Mouse (Mus musculus) kidney, adult 2 months (tissue): ENCODE data around the gene Ndufs8. TPM values are rescaled to one million over a fixed set of nuclear protein-coding genes. Genes with fewer than 3 reads are reported as not detected.

Experiments
- DNase-seq: peaks from one replicate; pipeline ENCODE4 v3.0.0; 2021
- H3K27ac ChIP-seq: fragments of 200-500 bp; 2 replicates; pipeline ENCODE4 v1.5.1; 2012; ENCODE audit warnings: low read depth, low read length, control low read depth, inconsistent platforms; ENCODE audit not compliant: insufficient read depth
- H3K27me3 ChIP-seq: fragments of 200-500 bp; replicated peaks from 2 replicates; pipeline ENCODE4 v1.6.1; 2012; ENCODE audit warnings: mild to moderate bottlenecking, moderate library complexity, low read length, inconsistent platforms; ENCODE audit not compliant: control insufficient read depth, insufficient read depth
- H3K36me3 ChIP-seq: fragments of 200-500 bp; 2 replicates; pipeline ENCODE4 v1.6.1; 2012; ENCODE audit warnings: mild to moderate bottlenecking, moderate library complexity, low read length, inconsistent platforms; ENCODE audit not compliant: control insufficient read depth, insufficient read depth
- H3K4me1 ChIP-seq: fragments of 200-500 bp; 2 replicates; pipeline ENCODE4 v1.6.1; 2011; ENCODE audit warnings: low read length; ENCODE audit not compliant: control insufficient read depth, insufficient read depth
- H3K4me3 ChIP-seq: fragments of 200-500 bp; 2 replicates; pipeline ENCODE4 v1.5.1; 2011; ENCODE audit warnings: mild to moderate bottlenecking, low read depth, low read length, control low read depth; ENCODE audit not compliant: insufficient read depth
- CTCF ChIP-seq: fragments of 200-500 bp; conservative IDR thresholded peaks from 2 replicates; pipeline ENCODE4 v1.5.1; 2011; ENCODE audit warnings: low read depth, mild to moderate bottlenecking, control low read depth, low read length, moderate library complexity, mixed read lengths; ENCODE audit not compliant: insufficient read depth, insufficient read length
- POLR2A ChIP-seq: fragments of 200-500 bp; IDR thresholded peaks from one replicate; pipeline ENCODE4 v1.6.1; 2011; ENCODE audit warnings: low read depth, low read length, control low read depth
- WGBS: fragments of 180-500 bp; shearing (Covaris S2); methylation state at CpG from one replicate; pipeline ENCODE4 v1.1.7; 2018; 5-methylcytosine and 5-hydroxymethylcytosine counted together
- polyA plus RNA-seq: library from polyadenylated mRNA; depleted of rRNA; stranded (reverse); fragments of >200 nt; gene quantifications from 2 replicates; pipeline ENCODE4 v1.2.3, GENCODE M21; 2012

Gene Ndufs8
- polyA plus RNA-seq, 1 experiment: 742 TPM

DNA sequence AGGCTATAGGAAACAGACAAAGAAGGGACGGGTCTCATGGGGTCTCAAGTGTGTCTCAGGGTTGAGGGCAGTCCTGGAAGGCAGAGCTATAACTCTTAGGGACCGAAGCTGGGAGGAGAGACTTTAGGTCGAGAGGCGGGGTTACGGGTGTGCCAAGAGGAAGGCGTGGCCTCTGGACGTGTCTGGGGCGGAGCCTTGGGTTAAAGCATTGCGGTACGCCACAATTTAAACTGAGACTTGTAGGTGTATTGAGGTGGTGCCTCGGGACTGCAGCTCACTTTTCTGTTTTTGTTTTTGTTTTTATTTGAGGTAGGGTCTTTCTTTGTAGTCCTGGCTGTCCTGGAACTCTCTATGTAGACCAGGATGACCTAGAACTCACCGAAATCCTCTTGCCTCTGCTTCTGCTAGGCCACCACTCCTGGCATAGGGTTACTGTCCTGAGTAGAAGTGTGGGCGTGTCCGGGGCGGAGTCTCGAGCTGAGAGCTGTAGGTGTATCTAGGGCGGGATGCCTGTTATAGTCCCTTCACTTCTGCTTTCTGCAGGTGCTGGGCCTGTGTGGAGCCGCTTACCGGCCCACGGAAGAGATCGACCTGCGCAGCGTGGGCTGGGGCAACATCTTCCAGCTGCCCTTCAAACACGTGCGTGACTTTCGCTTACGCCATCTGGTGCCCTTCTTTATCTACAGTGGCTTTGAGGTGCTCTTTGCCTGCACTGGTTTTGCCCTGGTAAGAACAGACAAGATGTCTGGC lies 30.6 kb upstream of the Ndufs8 start:
- WGBS: 42% methylated on average over 27 of the region's 27 CpGs
- peak; percentile 64 for DNase-seq
- no peak for TF ChIP-seq POLR2A
- TF ChIP-seq CTCF: no peak
- no peaks in the 10 kb centered on the region for H3K36me3 ChIP-seq
- no peaks in the 10 kb centered on the region for H3K27me3 ChIP-seq
- H3K4me1 ChIP-seq: peaks cover 12% of the 10 kb centered on the region; the same call in 1 of the 2 replicates
- H3K4me3 ChIP-seq: no peak overlapping the region
- H3K27ac ChIP-seq: no peak overlapping the region

DNA sequence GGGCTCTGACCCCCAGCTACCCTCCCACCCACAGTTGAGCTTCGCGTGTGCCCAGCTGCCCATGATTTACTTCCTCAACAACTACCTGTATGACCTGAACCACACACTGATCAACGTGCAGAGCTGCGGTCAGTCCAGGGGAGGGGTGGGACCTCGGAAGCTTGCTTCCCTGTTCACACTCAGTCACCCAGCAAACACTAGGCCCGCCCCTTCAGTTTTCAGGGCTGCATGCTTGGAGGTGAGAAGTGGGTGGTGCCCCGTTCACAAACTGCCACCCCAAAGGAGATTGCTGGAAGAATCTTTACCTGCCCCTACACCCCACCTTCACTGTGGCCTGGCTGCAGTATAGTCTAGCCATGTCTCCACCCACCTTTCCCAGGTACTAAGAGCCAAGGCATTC lies 29.7 kb upstream of the Ndufs8 start:
- no peak overlapping the region for H3K27ac ChIP-seq
- H3K4me3 ChIP-seq: no peak overlapping the region
- H3K36me3 ChIP-seq: no peaks in the 10 kb centered on the region
- H3K27me3 ChIP-seq: no peaks in the 10 kb centered on the region
- 90% methylated on average over 7 of the region's 7 CpGs for WGBS
- DNase-seq: no peak
- TF ChIP-seq CTCF (no peak), POLR2A (no peak)
- H3K4me1 ChIP-seq: peaks cover 6% of the 10 kb centered on the region; the same call in 1 of the 2 replicates

DNA sequence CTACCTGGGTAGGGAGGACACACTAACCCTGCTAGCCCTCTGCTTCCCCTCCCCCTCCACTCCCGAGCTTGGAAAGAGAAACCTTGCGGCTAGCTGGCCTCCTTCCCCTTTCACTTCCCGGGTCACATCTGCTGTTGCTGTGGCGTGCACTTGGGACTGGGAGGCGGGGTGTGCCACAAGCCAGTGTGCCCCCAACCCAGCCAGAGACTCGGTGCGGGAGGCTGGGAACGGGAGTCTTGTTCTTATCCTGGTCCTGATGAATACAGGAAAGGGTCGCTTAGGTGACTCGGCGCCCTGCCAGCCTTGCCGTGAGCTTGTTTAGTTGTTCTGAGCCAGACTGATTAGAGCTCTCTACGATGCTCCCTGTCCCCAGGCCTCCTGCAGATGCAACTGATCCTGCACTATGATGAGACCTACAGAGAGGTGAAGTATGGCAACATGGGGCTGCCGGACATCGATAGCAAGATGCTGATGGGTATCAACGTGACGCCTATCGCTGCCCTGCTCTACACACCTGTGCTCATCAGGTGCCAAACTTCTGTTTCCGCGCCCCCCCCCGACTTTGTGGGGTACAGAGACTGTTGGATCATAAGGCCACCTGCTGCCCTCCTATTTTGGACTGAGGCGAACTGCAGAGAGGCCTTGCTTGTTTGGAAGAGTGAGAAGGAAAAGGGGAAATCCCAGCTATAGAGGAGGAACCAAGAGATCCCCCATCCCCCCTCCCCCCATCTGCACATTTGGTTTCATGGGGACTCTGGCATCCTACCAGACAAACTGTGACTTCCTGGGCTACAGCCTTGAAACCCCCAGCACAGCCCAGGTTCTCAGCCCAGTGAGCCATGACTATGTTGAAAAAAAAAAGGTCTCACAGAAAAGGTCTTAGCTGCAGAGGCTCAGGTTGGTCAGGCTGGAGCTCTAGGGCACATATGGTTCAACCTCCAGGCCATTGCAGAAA lies 23.6 kb upstream of the Ndufs8 start:
- peak overlapping the region; percentile 63 for H3K4me3 ChIP-seq
- no peaks in the 10 kb centered on the region for H3K27me3 ChIP-seq
- H3K4me1 ChIP-seq: peaks cover 3% of the 10 kb centered on the region; the same call in 1 of the 2 replicates
- WGBS: 11% methylated on average over 22 of the region's 22 CpGs
- no peak for TF ChIP-seq CTCF
- TF ChIP-seq POLR2A: no peak
- peak overlapping the region; percentile 40 for H3K27ac ChIP-seq
- DNase-seq: peak; percentile 80
- no peaks in the 10 kb centered on the region for H3K36me3 ChIP-seq

DNA sequence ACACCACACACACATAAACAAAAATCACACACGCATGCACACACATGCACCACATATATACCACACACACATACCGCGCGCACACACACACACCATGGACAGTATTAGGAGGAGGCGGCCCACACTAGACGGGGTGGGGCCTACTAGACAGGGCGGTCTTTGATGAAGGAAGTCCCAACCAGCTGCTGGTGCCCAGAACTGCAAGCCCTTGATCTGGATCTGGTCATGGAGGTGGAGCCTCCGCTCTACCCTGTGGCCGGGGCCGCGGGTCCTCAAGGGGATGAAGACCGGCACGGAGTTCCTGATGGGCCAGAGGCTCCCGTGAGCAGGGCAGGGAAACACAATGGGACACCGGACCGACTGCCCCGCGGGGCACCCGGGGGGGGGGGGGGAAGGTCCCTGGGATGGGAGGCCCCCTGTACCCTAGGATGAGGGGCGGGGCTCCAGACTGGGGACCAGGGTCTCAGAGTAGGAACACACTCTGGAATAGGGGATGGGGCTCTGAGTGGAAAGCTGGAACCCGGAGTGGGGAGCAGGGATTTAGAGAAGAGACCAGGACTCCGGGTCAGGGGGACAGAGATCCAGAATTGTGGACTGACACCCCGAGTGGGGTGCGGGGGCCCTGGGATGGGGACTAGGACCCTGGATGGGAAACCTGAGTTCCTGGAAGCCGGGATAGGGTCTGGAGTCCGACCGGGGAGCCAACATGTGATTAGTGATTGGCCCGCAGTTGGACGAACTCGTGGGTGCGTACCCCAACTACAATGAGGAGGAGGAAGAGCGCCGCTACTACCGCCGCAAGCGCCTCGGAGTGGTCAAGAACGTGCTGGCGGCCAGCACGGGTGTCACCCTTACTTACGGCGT lies 22.7 kb upstream of the Ndufs8 start, which contains the start of gene Unc93b1:
Gene Unc93b1 (plus strand): TSS at position 155 of the 864 bp plus-strand sequence.
- Histone ChIP-seq H3K27me3 (no peaks in the 10 kb centered on the region), H3K4me1 (peaks cover 3% of the 10 kb centered on the region; the same call in 1 of the 2 replicates), H3K27ac (peak within 1 kb of the TSS; percentile 40), H3K36me3 (no peaks in the 10 kb centered on the region), H3K4me3 (peak within 1 kb of the TSS; percentile 63)
- TF ChIP-seq CTCF (no peak), POLR2A (no peak)
- DNase-seq: peak; percentile 83
- WGBS: 9% methylated on average over 42 of the region's 42 CpGs

DNA sequence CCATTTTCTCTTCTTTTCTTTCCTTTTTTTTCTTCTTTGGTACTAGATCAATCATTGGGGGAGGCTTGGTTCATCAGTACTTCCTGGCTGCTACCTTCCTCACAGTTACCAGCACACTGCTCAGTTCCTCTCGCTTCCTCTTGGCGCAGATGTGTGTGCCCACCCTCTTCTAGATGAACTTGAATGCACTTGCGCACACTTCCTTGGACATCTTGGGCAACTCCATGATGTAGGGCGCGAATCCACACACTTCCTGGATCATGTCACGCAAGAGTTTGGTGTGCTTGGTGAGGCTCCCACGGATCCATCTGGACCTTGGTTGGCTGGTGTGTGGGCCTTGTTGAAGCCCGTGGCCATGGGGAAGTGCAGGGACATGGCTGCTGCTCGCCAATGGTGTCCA lies 19.1 kb upstream of the Ndufs8 start:
- Histone ChIP-seq H3K27ac (no peak overlapping the region), H3K4me1 (peaks cover 12% of the 10 kb centered on the region; the same call in 1 of the 2 replicates), H3K27me3 (no peaks in the 10 kb centered on the region), H3K36me3 (no peaks in the 10 kb centered on the region), H3K4me3 (no peak overlapping the region)
- no peak for TF ChIP-seq POLR2A
- TF ChIP-seq CTCF: no peak
- WGBS: 94% methylated on average over 9 of the region's 9 CpGs
- no peak for DNase-seq

DNA sequence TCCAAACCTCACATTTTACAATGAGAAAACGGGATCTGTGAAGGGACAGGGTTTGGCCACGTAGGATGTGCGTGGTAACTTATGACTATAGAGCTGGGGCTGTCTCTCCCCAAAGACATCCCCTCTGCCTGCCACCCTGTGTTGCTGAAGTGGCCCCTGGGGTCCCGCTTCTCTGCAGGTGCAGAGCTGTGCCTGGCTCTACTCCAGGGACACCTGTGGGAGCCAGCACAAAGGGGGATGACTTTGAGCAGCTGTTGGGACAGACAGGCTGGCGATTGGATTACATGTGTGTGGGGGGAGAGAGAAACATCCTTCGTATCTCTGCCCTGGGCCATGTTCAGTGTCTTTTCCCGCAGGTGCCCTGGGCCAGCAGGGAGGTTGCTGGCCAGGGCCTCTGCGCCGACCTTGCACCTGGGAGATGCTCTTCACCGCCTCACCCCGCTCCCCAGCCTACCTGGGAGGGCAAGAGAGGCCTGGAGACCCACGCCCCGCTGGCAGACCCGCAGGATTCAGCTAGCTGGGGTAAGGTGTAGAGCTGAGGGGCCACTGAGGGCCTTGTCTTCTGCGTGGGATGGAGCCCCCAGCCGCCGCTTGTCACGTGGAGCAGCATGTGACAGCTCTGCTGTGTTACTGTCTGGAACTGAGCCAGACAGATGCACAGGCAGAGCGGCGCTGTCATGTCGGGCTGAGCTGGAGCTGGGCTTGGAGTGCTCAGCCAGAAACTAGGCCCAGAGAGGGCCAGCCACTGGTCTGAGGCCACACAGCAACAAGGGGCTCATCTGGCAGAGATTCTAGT lies 17.9 kb upstream of the Ndufs8 start:
- 70% methylated on average over 21 of the region's 21 CpGs for WGBS
- H3K27ac ChIP-seq: peak overlapping the region; percentile 19
- peaks cover 9% of the 10 kb centered on the region; the same call in 1 of the 2 replicates for H3K4me1 ChIP-seq
- no peak for TF ChIP-seq POLR2A
- no peak for TF ChIP-seq CTCF
- DNase-seq: no peak
- H3K4me3 ChIP-seq: no peak overlapping the region
- no peaks in the 10 kb centered on the region for H3K36me3 ChIP-seq
- H3K27me3 ChIP-seq: no peaks in the 10 kb centered on the region
